Mouse (Mus musculus) left cerebral cortex, adult 6 months (tissue): ENCODE results near the gene Syt10. TPM values are rescaled to one million over a fixed set of nuclear protein-coding genes. Genes with fewer than 3 reads are reported as not detected.

Experiments
- long read RNA-seq, 2 experiments: library from polyadenylated mRNA; unstranded; transcript quantifications; one replicate each; pipeline ENCODE4 v2.0.0; 2019 to 2020
- polyA plus RNA-seq: library from polyadenylated mRNA; unstranded; fragments of <200 nt; fragmentation: Nextera tagmentation; gene quantifications from 2 replicates; pipeline ENCODE4 v1.2.3, GENCODE M21; 2021

Gene Syt10
- polyA plus RNA-seq: 15.3 and 16.7 TPM in 2 replicates
- long read RNA-seq, experiment 1, partial matches to known transcripts: 28 of 36 reads
- long read RNA-seq, experiment 1, other reads (novel, unspliced or antisense): 4 of 36 reads
- long read RNA-seq, experiment 2, partial matches to known transcripts: 9 of 11 reads
- long read RNA-seq, experiment 2, other reads (novel, unspliced or antisense): 1 of 11 reads

GRCm38 (mm10) chr15:89841364-89842017 lies at the start of gene Syt10:
TSS of gene Syt10 (minus strand) at chr15:89841860.

Other genes starting within 250 kb of the Syt10 start
- gene Rabl2, start 249.9 kb downstream of the Syt10 start, polyA plus RNA-seq: 21.0 and 23.7 TPM in 2 replicates